Mouse (Mus musculus): ENCODE measurements around the gene Mtus2. TPM values are rescaled to one million over a fixed set of nuclear protein-coding genes. Genes with fewer than 3 reads are reported as not detected.

The Mtus2 gene
- polyA plus RNA-seq, 1 experiment from 2014 or later: 5.5 TPM

- ATAC-seq: no peak
Measured at GRCm38 (mm10) chr5:148087796-148088195, 130.7 kb downstream of the Mtus2 start.

GRCm38 (mm10) chr5:148090191-148090821 lies 133.2 kb downstream of the Mtus2 start:
- TF ChIP-seq CTCF (IDR thresholded peaks at IDR 0.05) (no peak), EP300 (IDR thresholded peaks at IDR 0.05) (no peak)
- Histone ChIP-seq H3K9me3 (ENCODE audit: low read length) (no peaks in the 10 kb centered on the region), H3K4me2 (replicated peaks; ENCODE audit: low read depth, low read length) (no peak overlapping the region), H3K4me3 (ENCODE audit: low read depth, low read length) (no peak overlapping the region), H3K27ac (ENCODE audit: low read length) (no peak overlapping the region), H3K4me1 (ENCODE audit: insufficient read depth, low read depth, low read length) (no peaks in the 10 kb centered on the region), H3K9ac (replicated peaks; ENCODE audit: low read depth) (no peak overlapping the region), H3K36me3 (ENCODE audit: insufficient read depth, low read length) (no peaks in the 10 kb centered on the region), H3K27me3 (replicated peaks; ENCODE audit: insufficient read depth, low read length) (no peaks in the 10 kb centered on the region)
- ATAC-seq: no peak
- DNase-seq (ENCODE audit: low spot score): no peak
- WGBS: 67% methylated on average over 11 of the region's 11 CpGs

More at GRCm38 (mm10) chr5:148087796-148088195, 130.7 kb downstream of the Mtus2 start:
- Histone ChIP-seq H3K4me2 (replicated peaks; ENCODE audit: low read depth, low read length) (no peak overlapping the region), H3K9ac (replicated peaks; ENCODE audit: low read depth) (no peak overlapping the region), H3K4me3 (ENCODE audit: low read depth, low read length) (no peak overlapping the region), H3K4me1 (ENCODE audit: insufficient read depth, low read depth, low read length) (no peaks in the 10 kb centered on the region), H3K36me3 (ENCODE audit: insufficient read depth, low read length) (no peaks in the 10 kb centered on the region), H3K27me3 (replicated peaks; ENCODE audit: insufficient read depth, low read length) (no peaks in the 10 kb centered on the region), H3K27ac (ENCODE audit: low read length) (no peak overlapping the region), H3K9me3 (ENCODE audit: low read length) (no peaks in the 10 kb centered on the region)
- no peak for TF ChIP-seq EP300 (IDR thresholded peaks at IDR 0.05)
- no peak for TF ChIP-seq CTCF (IDR thresholded peaks at IDR 0.05)
- no peak for DNase-seq (ENCODE audit: low spot score)
- 70% methylated on average over 3 of the region's 3 CpGs for WGBS

- Histone ChIP-seq H3K4me3 (ENCODE audit: low read depth, low read length) (no peak overlapping the region), H3K27me3 (replicated peaks; ENCODE audit: insufficient read depth, low read length) (no peaks in the 10 kb centered on the region), H3K9ac (replicated peaks; ENCODE audit: low read depth) (no peak overlapping the region), H3K9me3 (ENCODE audit: low read length) (no peaks in the 10 kb centered on the region), H3K4me2 (replicated peaks; ENCODE audit: low read depth, low read length) (no peak overlapping the region), H3K36me3 (ENCODE audit: insufficient read depth, low read length) (no peaks in the 10 kb centered on the region), H3K27ac (ENCODE audit: low read length) (no peak overlapping the region), H3K4me1 (ENCODE audit: insufficient read depth, low read depth, low read length) (no peaks in the 10 kb centered on the region)
- 33% methylated on average over 10 of the region's 10 CpGs for WGBS
- TF ChIP-seq CTCF (IDR thresholded peaks at IDR 0.05) (no peak), EP300 (IDR thresholded peaks at IDR 0.05) (no peak)
- ATAC-seq (no peak), DNase-seq (ENCODE audit: low spot score) (no peak)
Measured at GRCm38 (mm10) chr5:148094640-148095039, 137.5 kb downstream of the Mtus2 start.

- WGBS: 90% methylated on average over 9 of the region's 9 CpGs
Measured at GRCm38 (mm10) chr5:148099356-148099755, 142.2 kb downstream of the Mtus2 start.

GRCm38 (mm10) chr5:148107324-148107723 lies 150.2 kb downstream of the Mtus2 start:
- Histone ChIP-seq H3K27me3 (replicated peaks; ENCODE audit: insufficient read depth, low read length) (no peaks in the 10 kb centered on the region), H3K27ac (ENCODE audit: low read length) (no peak overlapping the region), H3K9me3 (ENCODE audit: low read length) (no peaks in the 10 kb centered on the region), H3K4me1 (ENCODE audit: insufficient read depth, low read depth, low read length) (no peaks in the 10 kb centered on the region), H3K4me2 (replicated peaks; ENCODE audit: low read depth, low read length) (no peak overlapping the region), H3K4me3 (ENCODE audit: low read depth, low read length) (no peak overlapping the region), H3K36me3 (ENCODE audit: insufficient read depth, low read length) (no peaks in the 10 kb centered on the region), H3K9ac (replicated peaks; ENCODE audit: low read depth) (no peak overlapping the region)
- no peak for TF ChIP-seq CTCF (IDR thresholded peaks at IDR 0.05)
- TF ChIP-seq EP300 (IDR thresholded peaks at IDR 0.05): no peak
- DNase-seq (ENCODE audit: low spot score): no peak
- ATAC-seq: no peak
- 83% methylated on average over 6 of the region's 6 CpGs for WGBS

More at GRCm38 (mm10) chr5:148099356-148099755, 142.2 kb downstream of the Mtus2 start:
- Histone ChIP-seq H3K4me3 (ENCODE audit: low read depth, low read length) (no peak overlapping the region), H3K4me2 (replicated peaks; ENCODE audit: low read depth, low read length) (no peak overlapping the region), H3K9me3 (ENCODE audit: low read length) (no peaks in the 10 kb centered on the region), H3K4me1 (ENCODE audit: insufficient read depth, low read depth, low read length) (no peaks in the 10 kb centered on the region), H3K27me3 (replicated peaks; ENCODE audit: insufficient read depth, low read length) (no peaks in the 10 kb centered on the region), H3K27ac (ENCODE audit: low read length) (no peak overlapping the region), H3K36me3 (ENCODE audit: insufficient read depth, low read length) (no peaks in the 10 kb centered on the region), H3K9ac (replicated peaks; ENCODE audit: low read depth) (no peak overlapping the region)
- no peak for TF ChIP-seq CTCF (IDR thresholded peaks at IDR 0.05)
- TF ChIP-seq EP300 (IDR thresholded peaks at IDR 0.05): no peak
- ATAC-seq: no peak
- DNase-seq (ENCODE audit: low spot score): no peak

- ATAC-seq (no peak), DNase-seq (ENCODE audit: low spot score) (no peak)
- TF ChIP-seq CTCF (IDR thresholded peaks at IDR 0.05) (no peak), EP300 (IDR thresholded peaks at IDR 0.05) (no peak)
- H3K4me3 ChIP-seq (ENCODE audit: low read depth, low read length): no peak overlapping the region
- H3K4me1 ChIP-seq (ENCODE audit: insufficient read depth, low read depth, low read length): no peaks in the 10 kb centered on the region
- WGBS: 40% methylated on average over 7 of the region's 7 CpGs
- no peak overlapping the region for H3K4me2 ChIP-seq (replicated peaks; ENCODE audit: low read depth, low read length)
- H3K9ac ChIP-seq (replicated peaks; ENCODE audit: low read depth): no peak overlapping the region
- H3K27ac ChIP-seq (ENCODE audit: low read length): no peak overlapping the region
- H3K36me3 ChIP-seq (ENCODE audit: insufficient read depth, low read length): no peaks in the 10 kb centered on the region
- H3K9me3 ChIP-seq (ENCODE audit: low read length): no peaks in the 10 kb centered on the region
- no peaks in the 10 kb centered on the region for H3K27me3 ChIP-seq (replicated peaks; ENCODE audit: insufficient read depth, low read length)
Measured at GRCm38 (mm10) chr5:148107890-148108289, 150.8 kb downstream of the Mtus2 start.
